Mouse (Mus musculus): ENCODE results near the gene Slc26a6.

GRCm38 (mm10) chr9:108827906-108828305 lies 25.2 kb upstream of the Slc26a6 start:
- TF ChIP-seq CTCF (conservative IDR thresholded peaks at IDR 0.05; ENCODE audit: insufficient read depth, insufficient read length, low read depth, low read length) (no peak), POLR2A (IDR thresholded peaks at IDR 0.05; ENCODE audit: low read depth, low read length) (no peak)
